ENCODE assay signal across 8 mouse cellular contexts in genomic region chr7:43466099-43466694, GRCm38 (mm10). TPM values are rescaled to one million over a fixed set of nuclear protein-coding genes. Genes with fewer than 3 reads are reported as not detected.
A peak's percentile ranks its signal among the peaks of the same experiment; 100 is the strongest.
DNase-seq lines count a peak whose midpoint lies in the region; ATAC-seq and TF ChIP-seq lines count a peak whose summit lies in the region.

No protein-coding gene starts in this region.

- no peak overlapping the region for H3K27ac ChIP-seq in CH12.LX (ENCODE audit: insufficient read depth, low read depth)
- peak overlapping the region; percentile 36; the same call in 1 of the 2 replicates for H3K27ac ChIP-seq in forebrain, embryonic 10.5 days
- H3K27ac ChIP-seq in heart, embryonic 15.5 days, result peak overlapping the region; percentile 33; the same call in 1 of the 2 replicates
- peak overlapping the region; percentile 24; the same call in 1 of the 2 replicates for H3K27ac ChIP-seq in liver, postnatal 0 days (ENCODE audit: low read depth)
- no peak overlapping the region for H3K27ac ChIP-seq in neural tube, embryonic 12.5 days
- H3K27ac ChIP-seq in testis, adult 2 months (ENCODE audit: control insufficient read depth, insufficient read depth, low read depth, low read length), result no peak overlapping the region

- no peak for TF ChIP-seq POLR2A in CH12.LX (IDR thresholded peaks at IDR 0.05; ENCODE audit: low read depth, low read length)
- no peak for TF ChIP-seq POLR2A in testis, adult 2 months (IDR thresholded peaks at IDR 0.05; ENCODE audit: control insufficient read depth, low read depth, low read length)

- in situ Hi-C loops in CH12.LX (cut with MboI; ENCODE audit: low pct_ligation_motif_present, low pct_unique_long_range_greater_than_20kb, low sequenced_read_pairs), result loop anchor here (10.0 kb wide), 2 partner anchors 121 to 181 kb away; no protein-coding TSS in a partner anchor

- TF ChIP-seq CTCF in CH12.LX (conservative IDR thresholded peaks at IDR 0.05 in 1 of 2, IDR thresholded peaks at IDR 0.05 in 1 of 2; ENCODE audit: low read depth in 2 of 2, low read length in 2 of 2), result peak; percentile 31 to 97; a peak in 2 of 4 replicates
- TF ChIP-seq CTCF in liver, postnatal 0 days (IDR thresholded peaks at IDR 0.05; ENCODE audit: low read depth), result peak; percentile 95
- peak; percentile 64 for TF ChIP-seq CTCF in testis, adult 2 months (IDR thresholded peaks at IDR 0.05; ENCODE audit: control insufficient read depth, insufficient read depth, insufficient replicate concordance, low read depth, low read length)

- no peaks in the 10 kb centered on the region for H3K27me3 ChIP-seq in CH12.LX (replicated peaks)
- peaks cover 49% of the 10 kb centered on the region for H3K27me3 ChIP-seq in forebrain, embryonic 10.5 days (ENCODE audit: poor library complexity, severe bottlenecking)
- H3K27me3 ChIP-seq in heart, embryonic 15.5 days, result peaks cover 10% of the 10 kb centered on the region
- H3K27me3 ChIP-seq in liver, postnatal 0 days (ENCODE audit: insufficient read depth, low read length), result no peaks in the 10 kb centered on the region
- H3K27me3 ChIP-seq in neural tube, embryonic 12.5 days (replicated peaks), result peaks cover 27% of the 10 kb centered on the region
- no peaks in the 10 kb centered on the region for H3K27me3 ChIP-seq in testis, adult 2 months (ENCODE audit: control insufficient read depth, insufficient read depth, low read length)

- H3K4me2 ChIP-seq in CH12.LX (ENCODE audit: insufficient read depth, low read depth, poor library complexity, severe bottlenecking), result peak overlapping the region; percentile 68
- peak overlapping the region; percentile 89 for H3K4me2 ChIP-seq in heart, embryonic 15.5 days
- H3K4me2 ChIP-seq in liver, postnatal 0 days (ENCODE audit: low read depth, low read length), result peak overlapping the region; percentile 93
- peak overlapping the region; percentile 79 for H3K4me2 ChIP-seq in neural tube, embryonic 12.5 days (replicated peaks)

- peak overlapping the region; percentile 60 to 68 (median 66) for H3K4me3 ChIP-seq in CH12.LX (replicated peaks in 1 of 3; ENCODE audit: low read depth in 2 of 3, low read length in 2 of 3, poor library complexity in 1 of 3)
- H3K4me3 ChIP-seq in forebrain, embryonic 10.5 days, result peak overlapping the region; percentile 59
- peak overlapping the region; percentile 58 for H3K4me3 ChIP-seq in heart, embryonic 15.5 days
- H3K4me3 ChIP-seq in liver, postnatal 0 days (ENCODE audit: low read depth, low read length), result peak overlapping the region; percentile 60
- H3K4me3 ChIP-seq in neural tube, embryonic 12.5 days, result peak overlapping the region; percentile 41
- peak overlapping the region; percentile 81 for H3K4me3 ChIP-seq in testis, adult 2 months (ENCODE audit: control insufficient read depth, low read depth, low read length)

- peaks cover 3 to 8% of the 10 kb centered on the region in 2 experiments; a peak in 3 of 4 replicates for H3K4me1 ChIP-seq in CH12.LX (ENCODE audit: control insufficient read depth in 1 of 2, insufficient read depth in 2 of 2)
- peaks cover 19% of the 10 kb centered on the region for H3K4me1 ChIP-seq in forebrain, embryonic 10.5 days
- H3K4me1 ChIP-seq in heart, embryonic 15.5 days (replicated peaks), result peaks cover 15% of the 10 kb centered on the region
- peaks cover 16% of the 10 kb centered on the region for H3K4me1 ChIP-seq in liver, postnatal 0 days (ENCODE audit: insufficient read depth)
- peaks cover 12% of the 10 kb centered on the region; the same call in 1 of the 2 replicates for H3K4me1 ChIP-seq in neural tube, embryonic 12.5 days
- peaks cover 16% of the 10 kb centered on the region for H3K4me1 ChIP-seq in testis, adult 2 months (ENCODE audit: control insufficient read depth, insufficient read depth, low read length)

- no peaks in the 10 kb centered on the region for H3K36me3 ChIP-seq in CH12.LX (replicated peaks in 1 of 2; ENCODE audit: control insufficient read depth in 1 of 2, insufficient read depth in 1 of 2, low read length in 1 of 2)
- H3K36me3 ChIP-seq in forebrain, embryonic 10.5 days (replicated peaks), result no peaks in the 10 kb centered on the region
- no peaks in the 10 kb centered on the region for H3K36me3 ChIP-seq in heart, embryonic 15.5 days
- no peaks in the 10 kb centered on the region for H3K36me3 ChIP-seq in liver, postnatal 0 days (replicated peaks; ENCODE audit: insufficient read depth, low read length)
- H3K36me3 ChIP-seq in neural tube, embryonic 12.5 days, result no peaks in the 10 kb centered on the region
- no peaks in the 10 kb centered on the region for H3K36me3 ChIP-seq in testis, adult 2 months (ENCODE audit: control insufficient read depth, insufficient read depth, low read length)

- WGBS in forebrain, embryonic 10.5 days, result 1% methylated on average over 33 of the region's 33 CpGs
- WGBS in heart, embryonic 15.5 days, result 1% methylated on average over 31 of the region's 33 CpGs
- WGBS in liver, postnatal 0 days (ENCODE audit: insufficient replicate concordance), result under 1% methylated on average over 33 of the region's 33 CpGs
- under 1% methylated on average over 33 of the region's 33 CpGs for WGBS in neural tube, embryonic 12.5 days

- TF ChIP-seq RAD21 in CH12.LX (IDR thresholded peaks at IDR 0.05; ENCODE audit: low read depth, low read length), result peak; percentile 75

- no peak overlapping the region for H3K9ac ChIP-seq in CH12.LX (ENCODE audit: insufficient read depth, low read depth)
- peak overlapping the region; percentile 52 for H3K9ac ChIP-seq in heart, embryonic 15.5 days
- peak overlapping the region; percentile 49 for H3K9ac ChIP-seq in liver, postnatal 0 days (replicated peaks)
- peak overlapping the region; percentile 40; the same call in 1 of the 2 replicates for H3K9ac ChIP-seq in neural tube, embryonic 12.5 days

- no peaks in the 10 kb centered on the region for H3K79me2 ChIP-seq in CH12.LX (replicated peaks; ENCODE audit: control insufficient read depth, extremely low read depth, insufficient read depth, poor library complexity, severe bottlenecking)

- peak; percentile 76 for DNase-seq in CH12.LX (ENCODE audit: extremely low read depth)
- peak; percentile 35 for DNase-seq in c-Kit-negative CD71-positive TER-119-positive erythroid progenitor cells, embryonic 14.5 days (ENCODE audit: low read depth, low spot score)
- DNase-seq in forebrain, embryonic 10.5 days (ENCODE audit: extremely low spot score, low spot score), result peak; percentile 79
- DNase-seq in kidney, postnatal 14 days, result peak; percentile 88
- DNase-seq in liver, postnatal 0 days, result peak; percentile 89

- TF ChIP-seq EP300 in CH12.LX (IDR thresholded peaks at IDR 0.05; ENCODE audit: low read length), result no peak
- TF ChIP-seq EP300 in liver, postnatal 0 days (IDR thresholded peaks at IDR 0.05; ENCODE audit: low read depth), result no peak

- no peaks in the 10 kb centered on the region for H3K9me3 ChIP-seq in CH12.LX (replicated peaks; ENCODE audit: low read length)
- H3K9me3 ChIP-seq in forebrain, embryonic 10.5 days, result no peaks in the 10 kb centered on the region
- no peaks in the 10 kb centered on the region for H3K9me3 ChIP-seq in heart, embryonic 15.5 days (replicated peaks)
- H3K9me3 ChIP-seq in liver, postnatal 0 days (ENCODE audit: low read length), result no peaks in the 10 kb centered on the region
- H3K9me3 ChIP-seq in neural tube, embryonic 12.5 days, result no peaks in the 10 kb centered on the region

- dilution Hi-C loops in CH12.LX (cut with MboI; ENCODE audit: extremely low pct_ligation_motif_present, extremely low pct_unique_long_range_greater_than_20kb, low sequenced_read_pairs), result no loop called here

- peak; percentile 56; the same call in 1 of the 2 replicates for ATAC-seq in heart, embryonic 15.5 days (replicated peaks; ENCODE audit: insufficient number of reproducible peaks, insufficient read depth, low FRiP score, low read depth)
- ATAC-seq in liver, postnatal 0 days, result peak; percentile 67
- ATAC-seq in neural tube, embryonic 12.5 days (ENCODE audit: low FRiP score, low read depth), result peak; percentile 68

RNA-seq across cellular contexts. Expression of gene Vsig10l, which starts 3.2 kb away (rescaled TPM):
- total RNA-seq in CH12.LX (2012; rRNA removed) (0.17 TPM in 2 replicates), CH12.LX (2014; rRNA removed) (0.12 TPM in 2 replicates)
- 0.99 and 1.8 TPM in 2 replicates for polyA plus RNA-seq in CH12.LX (2012; ENCODE audit: insufficient read length, low read depth)
- 2.1 and 2.7 TPM in 2 replicates for polyA plus RNA-seq in forebrain, embryonic 10.5 days (2016; fragmentation: Nextera tagmentation; extraction: Ambion mirVana)
- 2.9 and 4.4 TPM in 2 replicates for polyA plus RNA-seq in heart, embryonic 15.5 days (2015; fragmentation: Nextera tagmentation; extraction: Ambion mirVana)
- 0.70 and 1.4 TPM in 2 replicates for polyA plus RNA-seq in liver, postnatal 0 days (2015; fragmentation: Nextera tagmentation; extraction: Ambion mirVana)
- 4.6 and 5.5 TPM in 2 replicates for polyA plus RNA-seq in neural tube, embryonic 12.5 days (2016; fragmentation: Nextera tagmentation; extraction: Ambion mirVana)
- 10.9 and 12.9 TPM in 2 replicates for polyA plus RNA-seq in testis, adult 2 months (2012; rRNA removed)

RNA-seq across cellular contexts. Expression of gene Gm45233, which starts 22.3 kb away (rescaled TPM):
- total RNA-seq in CH12.LX (2012; rRNA removed) (not detected in 2 replicates), CH12.LX (2014; rRNA removed) (0.39 TPM in 1 of 2 replicates, not detected in the other)
- polyA plus RNA-seq in CH12.LX (2012; ENCODE audit: insufficient read length, low read depth), result 0.66 TPM in 1 of 2 replicates, not detected in the other
- 0.31 and 0.50 TPM in 2 replicates for polyA plus RNA-seq in forebrain, embryonic 10.5 days (2016; fragmentation: Nextera tagmentation; extraction: Ambion mirVana)
- 0.31 and 0.43 TPM in 2 replicates for polyA plus RNA-seq in heart, embryonic 15.5 days (2015; fragmentation: Nextera tagmentation; extraction: Ambion mirVana)
- 0.25 TPM in 1 of 2 replicates, not detected in the other for polyA plus RNA-seq in liver, postnatal 0 days (2015; fragmentation: Nextera tagmentation; extraction: Ambion mirVana)
- polyA plus RNA-seq in neural tube, embryonic 12.5 days (2016; fragmentation: Nextera tagmentation; extraction: Ambion mirVana), result 0.49 TPM in 1 of 2 replicates, not detected in the other
- 5.4 and 7.5 TPM in 2 replicates for polyA plus RNA-seq in testis, adult 2 months (2012; rRNA removed)

RNA-seq across cellular contexts. Expression of gene Etfb, which starts 22.3 kb away (rescaled TPM):
- total RNA-seq in CH12.LX (2012; rRNA removed), result 186 and 201 TPM in 2 replicates
- 147 and 157 TPM in 2 replicates for total RNA-seq in CH12.LX (2014; rRNA removed)
- polyA plus RNA-seq in CH12.LX (2012; ENCODE audit: insufficient read length, low read depth), result 201 and 248 TPM in 2 replicates
- 249 TPM in 2 replicates for polyA plus RNA-seq in forebrain, embryonic 10.5 days (2016; fragmentation: Nextera tagmentation; extraction: Ambion mirVana)
- 631 and 668 TPM in 2 replicates for polyA plus RNA-seq in heart, embryonic 15.5 days (2015; fragmentation: Nextera tagmentation; extraction: Ambion mirVana)
- polyA plus RNA-seq in liver, postnatal 0 days (2015; fragmentation: Nextera tagmentation; extraction: Ambion mirVana), result 759 and 760 TPM in 2 replicates
- 166 and 188 TPM in 2 replicates for polyA plus RNA-seq in neural tube, embryonic 12.5 days (2016; fragmentation: Nextera tagmentation; extraction: Ambion mirVana)
- 50.5 and 51.5 TPM in 2 replicates for polyA plus RNA-seq in testis, adult 2 months (2012; rRNA removed)

RNA-seq across cellular contexts. Expression of gene Iglon5, which starts 23.7 kb away (rescaled TPM):
- total RNA-seq in CH12.LX (2012; rRNA removed) (not detected in 2 replicates), CH12.LX (2014; rRNA removed) (not detected in 2 replicates)
- polyA plus RNA-seq in CH12.LX (2012; ENCODE audit: insufficient read length, low read depth), result not detected in 2 replicates
- polyA plus RNA-seq in forebrain, embryonic 10.5 days (2016; fragmentation: Nextera tagmentation; extraction: Ambion mirVana), result 0.80 and 1.1 TPM in 2 replicates
- polyA plus RNA-seq in heart, embryonic 15.5 days (2015; fragmentation: Nextera tagmentation; extraction: Ambion mirVana), result 0.28 TPM in 1 of 2 replicates, not detected in the other
- polyA plus RNA-seq in liver, postnatal 0 days (2015; fragmentation: Nextera tagmentation; extraction: Ambion mirVana), result not detected in 2 replicates
- polyA plus RNA-seq in neural tube, embryonic 12.5 days (2016; fragmentation: Nextera tagmentation; extraction: Ambion mirVana), result 4.0 and 4.5 TPM in 2 replicates
- 7.4 and 8.1 TPM in 2 replicates for polyA plus RNA-seq in testis, adult 2 months (2012; rRNA removed)

RNA-seq across cellular contexts. Expression of gene Cldnd2, which starts 25.6 kb away (rescaled TPM):
- total RNA-seq in CH12.LX (2012; rRNA removed) (not detected in 2 replicates), CH12.LX (2014; rRNA removed) (not detected in 2 replicates)
- not detected in 2 replicates for polyA plus RNA-seq in CH12.LX (2012; ENCODE audit: insufficient read length, low read depth)
- not detected in 2 replicates for polyA plus RNA-seq in forebrain, embryonic 10.5 days (2016; fragmentation: Nextera tagmentation; extraction: Ambion mirVana)
- polyA plus RNA-seq in heart, embryonic 15.5 days (2015; fragmentation: Nextera tagmentation; extraction: Ambion mirVana), result not detected in 2 replicates
- polyA plus RNA-seq in liver, postnatal 0 days (2015; fragmentation: Nextera tagmentation; extraction: Ambion mirVana), result 0.22 TPM in 1 of 2 replicates, not detected in the other
- not detected in 2 replicates for polyA plus RNA-seq in neural tube, embryonic 12.5 days (2016; fragmentation: Nextera tagmentation; extraction: Ambion mirVana)
- polyA plus RNA-seq in testis, adult 2 months (2012; rRNA removed), result 247 and 279 TPM in 2 replicates

Comparison
In these comparisons a context has a peak if more than half of its experiments do, and no peak if none do; other contexts are left out.
1. DNase-seq: peak in every context shown above with its lines; median percentile 89 in liver, postnatal 0 days; 88 in kidney, postnatal 14 days; 79 in forebrain, embryonic 10.5 days; 76 in CH12.LX; 35 in c-Kit-negative CD71-positive TER-119-positive erythroid progenitor cells, embryonic 14.5 days.
2. H3K27ac ChIP-seq: peak in forebrain, embryonic 10.5 days (single experiment), heart, embryonic 15.5 days (single experiment) and liver, postnatal 0 days (single experiment); none in CH12.LX (single experiment), neural tube, embryonic 12.5 days (single experiment) and testis, adult 2 months (single experiment).
3. Peak in every context shown above with its lines, with median percentiles within 50 percentile points of each other: H3K4me2 ChIP-seq, H3K4me3 ChIP-seq, CTCF ChIP-seq and ATAC-seq.